Mouse (Mus musculus): ENCODE results near the gene Fkbpl. TPM values are rescaled to one million over a fixed set of nuclear protein-coding genes. Genes with fewer than 3 reads are reported as not detected.

Fkbpl gene
- polyA plus RNA-seq, 1 experiment from 2014 or later: 10.0 TPM

- Histone ChIP-seq H3K36me3 (ENCODE audit: control insufficient read depth, insufficient read depth, low read length) (peaks cover 14% of the 10 kb centered on the region), H3K27me3 (replicated peaks; ENCODE audit: control insufficient read depth, insufficient read depth, low read length) (no peaks in the 10 kb centered on the region), H3K27ac (replicated peaks; ENCODE audit: low read depth, low read length) (peak overlapping the region; percentile 89), H3K4me3 (ENCODE audit: low read depth, low read length) (peak overlapping the region; percentile 74), H3K9me3 (ENCODE audit: control insufficient read depth, low read length) (no peaks in the 10 kb centered on the region), H3K9ac (ENCODE audit: low read depth, low read length) (peak overlapping the region; percentile 91), H3K4me1 (ENCODE audit: control insufficient read depth, insufficient read depth, low read length) (peaks cover 17% of the 10 kb centered on the region), H3K4me2 (ENCODE audit: low read depth, low read length) (peak overlapping the region; percentile 90)
- 0% methylated on average over 6 of the region's 30 CpGs for WGBS
- peak; percentile 97 for DNase-seq (ENCODE audit: low spot score)
- ATAC-seq (ENCODE audit: low read depth): peak; percentile 48
These were observed 39.0 kb upstream of the Fkbpl start for GRCm38 (mm10) chr17:34605609-34606008.

- Histone ChIP-seq H3K9ac (ENCODE audit: low read depth, low read length) (peak overlapping the region; percentile 91), H3K27ac (replicated peaks; ENCODE audit: low read depth, low read length) (peak overlapping the region; percentile 82)
- DNase-seq (ENCODE audit: low spot score): no peak
These were observed 38.2 kb upstream of the Fkbpl start for GRCm38 (mm10) chr17:34606186-34607039.

GRCm38 (mm10) chr17:34607997-34608396 is 36.6 kb upstream of the Fkbpl start:
- peaks cover 9% of the 10 kb centered on the region for H3K4me1 ChIP-seq (ENCODE audit: control insufficient read depth, insufficient read depth, low read length)
- H3K4me2 ChIP-seq (ENCODE audit: low read depth, low read length): no peak overlapping the region
- 79% methylated on average over 7 of the region's 7 CpGs for WGBS
- H3K36me3 ChIP-seq (ENCODE audit: control insufficient read depth, insufficient read depth, low read length): peaks cover 24% of the 10 kb centered on the region
- ATAC-seq (ENCODE audit: low read depth) (no peak), DNase-seq (ENCODE audit: low spot score) (no peak)
- no peaks in the 10 kb centered on the region for H3K27me3 ChIP-seq (replicated peaks; ENCODE audit: control insufficient read depth, insufficient read depth, low read length)
- no peaks in the 10 kb centered on the region for H3K9me3 ChIP-seq (ENCODE audit: control insufficient read depth, low read length)
- H3K4me3 ChIP-seq (ENCODE audit: low read depth, low read length): no peak overlapping the region
- H3K27ac ChIP-seq (replicated peaks; ENCODE audit: low read depth, low read length): no peak overlapping the region
- no peak overlapping the region for H3K9ac ChIP-seq (ENCODE audit: low read depth, low read length)

More at GRCm38 (mm10) chr17:34606186-34607039, 38.2 kb upstream of the Fkbpl start:
- peaks cover 17% of the 10 kb centered on the region for H3K4me1 ChIP-seq (ENCODE audit: control insufficient read depth, insufficient read depth, low read length)
- no peaks in the 10 kb centered on the region for H3K27me3 ChIP-seq (replicated peaks; ENCODE audit: control insufficient read depth, insufficient read depth, low read length)
- no peak for ATAC-seq (ENCODE audit: low read depth)
- peak overlapping the region; percentile 90 for H3K4me2 ChIP-seq (ENCODE audit: low read depth, low read length)
- 14% methylated on average over 29 of the region's 32 CpGs for WGBS
- peak overlapping the region; percentile 74 for H3K4me3 ChIP-seq (ENCODE audit: low read depth, low read length)
- H3K36me3 ChIP-seq (ENCODE audit: control insufficient read depth, insufficient read depth, low read length): peaks cover 14% of the 10 kb centered on the region
- H3K9me3 ChIP-seq (ENCODE audit: control insufficient read depth, low read length): no peaks in the 10 kb centered on the region

GRCm38 (mm10) chr17:34611050-34611449 is 33.5 kb upstream of the Fkbpl start:
- Histone ChIP-seq H3K4me2 (ENCODE audit: low read depth, low read length) (no peak overlapping the region), H3K9me3 (ENCODE audit: control insufficient read depth, low read length) (no peaks in the 10 kb centered on the region), H3K4me1 (ENCODE audit: control insufficient read depth, insufficient read depth, low read length) (no peaks in the 10 kb centered on the region), H3K9ac (ENCODE audit: low read depth, low read length) (no peak overlapping the region), H3K4me3 (ENCODE audit: low read depth, low read length) (no peak overlapping the region), H3K27me3 (replicated peaks; ENCODE audit: control insufficient read depth, insufficient read depth, low read length) (no peaks in the 10 kb centered on the region), H3K27ac (replicated peaks; ENCODE audit: low read depth, low read length) (no peak overlapping the region), H3K36me3 (ENCODE audit: control insufficient read depth, insufficient read depth, low read length) (peaks cover 47% of the 10 kb centered on the region)
- DNase-seq (ENCODE audit: low spot score): no peak
- no peak for ATAC-seq (ENCODE audit: low read depth)
- 89% methylated on average over 8 of the region's 8 CpGs for WGBS

- peaks cover 63% of the 10 kb centered on the region for H3K36me3 ChIP-seq (ENCODE audit: control insufficient read depth, insufficient read depth, low read length)
- H3K4me2 ChIP-seq (ENCODE audit: low read depth, low read length): no peak overlapping the region
- no peaks in the 10 kb centered on the region for H3K27me3 ChIP-seq (replicated peaks; ENCODE audit: control insufficient read depth, insufficient read depth, low read length)
- H3K27ac ChIP-seq (replicated peaks; ENCODE audit: low read depth, low read length): no peak overlapping the region
- ATAC-seq (ENCODE audit: low read depth): no peak
- H3K4me1 ChIP-seq (ENCODE audit: control insufficient read depth, insufficient read depth, low read length): no peaks in the 10 kb centered on the region
- DNase-seq (ENCODE audit: low spot score): no peak
- H3K9ac ChIP-seq (ENCODE audit: low read depth, low read length): no peak overlapping the region
- H3K9me3 ChIP-seq (ENCODE audit: control insufficient read depth, low read length): no peaks in the 10 kb centered on the region
- H3K4me3 ChIP-seq (ENCODE audit: low read depth, low read length): no peak overlapping the region
- 91% methylated on average over 10 of the region's 11 CpGs for WGBS
These were observed 31.4 kb upstream of the Fkbpl start for GRCm38 (mm10) chr17:34613054-34613645.

GRCm38 (mm10) chr17:34613830-34614229 is 30.7 kb upstream of the Fkbpl start:
- H3K4me2 ChIP-seq (ENCODE audit: low read depth, low read length): no peak overlapping the region
- ATAC-seq (ENCODE audit: low read depth): no peak
- no peak overlapping the region for H3K4me3 ChIP-seq (ENCODE audit: low read depth, low read length)
- H3K9me3 ChIP-seq (ENCODE audit: control insufficient read depth, low read length): no peaks in the 10 kb centered on the region
- no peaks in the 10 kb centered on the region for H3K27me3 ChIP-seq (replicated peaks; ENCODE audit: control insufficient read depth, insufficient read depth, low read length)
- H3K4me1 ChIP-seq (ENCODE audit: control insufficient read depth, insufficient read depth, low read length): no peaks in the 10 kb centered on the region
- no peak overlapping the region for H3K9ac ChIP-seq (ENCODE audit: low read depth, low read length)
- peaks cover 63% of the 10 kb centered on the region for H3K36me3 ChIP-seq (ENCODE audit: control insufficient read depth, insufficient read depth, low read length)
- DNase-seq (ENCODE audit: low spot score): no peak
- WGBS: 82% methylated on average over 10 of the region's 10 CpGs
- H3K27ac ChIP-seq (replicated peaks; ENCODE audit: low read depth, low read length): no peak overlapping the region

GRCm38 (mm10) chr17:34615871-34616270 is 28.7 kb upstream of the Fkbpl start, which contains the start of gene Egfl8:
Gene Egfl8, minus strand, starts transcription at chr17:34615971.
- DNase-seq (ENCODE audit: low spot score): no peak
- Histone ChIP-seq H3K27ac (replicated peaks; ENCODE audit: low read depth, low read length) (no peak within 1 kb of the TSS), H3K4me2 (ENCODE audit: low read depth, low read length) (no peak within 1 kb of the TSS), H3K9ac (ENCODE audit: low read depth, low read length) (no peak within 1 kb of the TSS), H3K36me3 (ENCODE audit: control insufficient read depth, insufficient read depth, low read length) (peaks cover 73% of the 10 kb centered on the region), H3K9me3 (ENCODE audit: control insufficient read depth, low read length) (no peaks in the 10 kb centered on the region), H3K27me3 (replicated peaks; ENCODE audit: control insufficient read depth, insufficient read depth, low read length) (no peaks in the 10 kb centered on the region), H3K4me1 (ENCODE audit: control insufficient read depth, insufficient read depth, low read length) (no peaks in the 10 kb centered on the region), H3K4me3 (ENCODE audit: low read depth, low read length) (no peak within 1 kb of the TSS)
- 60% methylated on average over 6 of the region's 6 CpGs for WGBS
- ATAC-seq (ENCODE audit: low read depth): no peak; the same call in 1 of the 2 replicates

- Histone ChIP-seq H3K9me3 (ENCODE audit: control insufficient read depth, low read length) (no peaks in the 10 kb centered on the region), H3K4me2 (ENCODE audit: low read depth, low read length) (no peak overlapping the region), H3K4me3 (ENCODE audit: low read depth, low read length) (no peak overlapping the region), H3K36me3 (ENCODE audit: control insufficient read depth, insufficient read depth, low read length) (peaks cover 71% of the 10 kb centered on the region), H3K4me1 (ENCODE audit: control insufficient read depth, insufficient read depth, low read length) (no peaks in the 10 kb centered on the region), H3K9ac (ENCODE audit: low read depth, low read length) (no peak overlapping the region), H3K27ac (replicated peaks; ENCODE audit: low read depth, low read length) (no peak overlapping the region), H3K27me3 (replicated peaks; ENCODE audit: control insufficient read depth, insufficient read depth, low read length) (no peaks in the 10 kb centered on the region)
- WGBS: 12% methylated on average over 6 of the region's 6 CpGs
- ATAC-seq (ENCODE audit: low read depth) (no peak), DNase-seq (ENCODE audit: low spot score) (peak; percentile 45)
These were observed 25.6 kb upstream of the Fkbpl start for GRCm38 (mm10) chr17:34618999-34619398.
